Mouse (Mus musculus): ENCODE measurements around the gene Smyd3. TPM values are rescaled to one million over a fixed set of nuclear protein-coding genes. Genes with fewer than 3 reads are reported as not detected.

Smyd3 gene
- polyA plus RNA-seq, 1 experiment from 2014 or later, result 18.0 TPM

- H3K36me3 ChIP-seq, result no peaks in the 10 kb centered on the region
- no peak overlapping the region for H3K27ac ChIP-seq
- no peaks in the 10 kb centered on the region for H3K9me3 ChIP-seq
- 97% methylated on average over 5 of the region's 5 CpGs for WGBS
- DNase-seq (ENCODE audit: low spot score), result no peak
- 0 out of 2 replicates have a peak, but pooled peaks cover 4% of the 10 kb centered on the region for H3K27me3 ChIP-seq (ENCODE audit: insufficient read depth, poor library complexity, severe bottlenecking)
- H3K4me3 ChIP-seq, result no peak overlapping the region
- peaks cover 20% of the 10 kb centered on the region for H3K4me1 ChIP-seq (replicated peaks)
Measured at GRCm38 (mm10) chr1:179031581-179031980, 486.3 kb downstream of the Smyd3 start.

GRCm38 (mm10) chr1:179026614-179027013, 491.2 kb downstream of the Smyd3 start:
- no peak for DNase-seq (ENCODE audit: low spot score)
- Histone ChIP-seq H3K4me3 (no peak overlapping the region), H3K36me3 (no peaks in the 10 kb centered on the region), H3K27me3 (ENCODE audit: insufficient read depth, poor library complexity, severe bottlenecking) (no peaks in the 10 kb centered on the region), H3K27ac (no peak overlapping the region), H3K4me1 (replicated peaks) (peaks cover 5% of the 10 kb centered on the region; the same call in 1 of the 2 replicates), H3K9me3 (no peaks in the 10 kb centered on the region)
- WGBS, result 90% methylated on average over 4 of the region's 4 CpGs

GRCm38 (mm10) chr1:179025169-179025568, 492.7 kb downstream of the Smyd3 start:
- H3K4me1 ChIP-seq (replicated peaks), result peaks cover 5% of the 10 kb centered on the region; the same call in 1 of the 2 replicates
- H3K27ac ChIP-seq, result no peak overlapping the region
- no peaks in the 10 kb centered on the region for H3K36me3 ChIP-seq
- no peak for DNase-seq (ENCODE audit: low spot score)
- H3K27me3 ChIP-seq (ENCODE audit: insufficient read depth, poor library complexity, severe bottlenecking), result no peaks in the 10 kb centered on the region
- no peaks in the 10 kb centered on the region for H3K9me3 ChIP-seq
- 87% methylated on average over 4 of the region's 4 CpGs for WGBS
- no peak overlapping the region for H3K4me3 ChIP-seq

GRCm38 (mm10) chr1:179023486-179023885, 494.4 kb downstream of the Smyd3 start:
- no peaks in the 10 kb centered on the region for H3K27me3 ChIP-seq (ENCODE audit: insufficient read depth, poor library complexity, severe bottlenecking)
- no peak for DNase-seq (ENCODE audit: low spot score)
- no peaks in the 10 kb centered on the region for H3K9me3 ChIP-seq
- H3K36me3 ChIP-seq, result no peaks in the 10 kb centered on the region
- WGBS, result 73% methylated on average over 7 of the region's 7 CpGs
- H3K4me1 ChIP-seq (replicated peaks), result peaks cover 5% of the 10 kb centered on the region; the same call in 1 of the 2 replicates
- no peak overlapping the region for H3K27ac ChIP-seq
- H3K4me3 ChIP-seq, result no peak overlapping the region

- Histone ChIP-seq H3K4me3 (no peak overlapping the region), H3K27ac (no peak overlapping the region), H3K27me3 (ENCODE audit: insufficient read depth, poor library complexity, severe bottlenecking) (no peaks in the 10 kb centered on the region), H3K4me1 (replicated peaks) (no peaks in the 10 kb centered on the region), H3K9me3 (no peaks in the 10 kb centered on the region), H3K36me3 (no peaks in the 10 kb centered on the region)
- WGBS, result 95% methylated on average over 10 of the region's 10 CpGs
- no peak for DNase-seq (ENCODE audit: low spot score)
Measured at GRCm38 (mm10) chr1:179017428-179017827, 500.4 kb downstream of the Smyd3 start.

GRCm38 (mm10) chr1:179013021-179013420, 504.8 kb downstream of the Smyd3 start:
- Histone ChIP-seq H3K27ac (no peak overlapping the region), H3K4me1 (replicated peaks) (peaks cover 7% of the 10 kb centered on the region; the same call in 1 of the 2 replicates), H3K4me3 (no peak overlapping the region), H3K27me3 (ENCODE audit: insufficient read depth, poor library complexity, severe bottlenecking) (no peaks in the 10 kb centered on the region), H3K36me3 (no peaks in the 10 kb centered on the region), H3K9me3 (no peaks in the 10 kb centered on the region)
- no peak for DNase-seq (ENCODE audit: low spot score)

GRCm38 (mm10) chr1:179012273-179012672, 505.6 kb downstream of the Smyd3 start:
- no peaks in the 10 kb centered on the region for H3K9me3 ChIP-seq
- no peak overlapping the region for H3K4me3 ChIP-seq
- DNase-seq (ENCODE audit: low spot score), result no peak
- no peaks in the 10 kb centered on the region for H3K27me3 ChIP-seq (ENCODE audit: insufficient read depth, poor library complexity, severe bottlenecking)
- H3K4me1 ChIP-seq (replicated peaks), result peaks cover 10% of the 10 kb centered on the region; the same call in 1 of the 2 replicates
- H3K36me3 ChIP-seq, result no peaks in the 10 kb centered on the region
- no peak overlapping the region for H3K27ac ChIP-seq
- WGBS, result 94% methylated on average over 4 of the region's 4 CpGs

- no peak for DNase-seq (ENCODE audit: low spot score)
- Histone ChIP-seq H3K27ac (no peak overlapping the region), H3K36me3 (no peaks in the 10 kb centered on the region), H3K27me3 (ENCODE audit: insufficient read depth, poor library complexity, severe bottlenecking) (no peaks in the 10 kb centered on the region), H3K9me3 (no peaks in the 10 kb centered on the region), H3K4me3 (no peak overlapping the region), H3K4me1 (replicated peaks) (peaks cover 10% of the 10 kb centered on the region; the same call in 1 of the 2 replicates)
- 91% methylated on average over 3 of the region's 3 CpGs for WGBS
Measured at GRCm38 (mm10) chr1:179010756-179011155, 507.1 kb downstream of the Smyd3 start.

GRCm38 (mm10) chr1:179009911-179010310, 507.9 kb downstream of the Smyd3 start:
- H3K4me1 ChIP-seq (replicated peaks), result peaks cover 10% of the 10 kb centered on the region; the same call in 1 of the 2 replicates
- H3K27me3 ChIP-seq (ENCODE audit: insufficient read depth, poor library complexity, severe bottlenecking), result no peaks in the 10 kb centered on the region
- no peaks in the 10 kb centered on the region for H3K9me3 ChIP-seq
- H3K36me3 ChIP-seq, result no peaks in the 10 kb centered on the region
- H3K27ac ChIP-seq, result no peak overlapping the region
- 84% methylated on average over 3 of the region's 3 CpGs for WGBS
- DNase-seq (ENCODE audit: low spot score), result no peak
- H3K4me3 ChIP-seq, result no peak overlapping the region

- Histone ChIP-seq H3K9me3 (no peaks in the 10 kb centered on the region), H3K36me3 (no peaks in the 10 kb centered on the region), H3K4me3 (no peak overlapping the region), H3K27me3 (ENCODE audit: insufficient read depth, poor library complexity, severe bottlenecking) (no peaks in the 10 kb centered on the region), H3K4me1 (replicated peaks) (peaks cover 12% of the 10 kb centered on the region), H3K27ac (no peak overlapping the region)
- WGBS, result 81% methylated on average over 7 of the region's 7 CpGs
- DNase-seq (ENCODE audit: low spot score), result no peak
Measured at GRCm38 (mm10) chr1:179004133-179004866, 513.5 kb downstream of the Smyd3 start.

- Histone ChIP-seq H3K9me3 (no peaks in the 10 kb centered on the region), H3K27me3 (ENCODE audit: insufficient read depth, poor library complexity, severe bottlenecking) (no peaks in the 10 kb centered on the region), H3K4me3 (no peak overlapping the region), H3K4me1 (replicated peaks) (peaks cover 16% of the 10 kb centered on the region), H3K36me3 (no peaks in the 10 kb centered on the region), H3K27ac (no peak overlapping the region)
- 91% methylated on average over 5 of the region's 5 CpGs for WGBS
- DNase-seq (ENCODE audit: low spot score), result no peak
Measured at GRCm38 (mm10) chr1:179003406-179004132, 514.3 kb downstream of the Smyd3 start.

GRCm38 (mm10) chr1:178999876-179000528, 517.8 kb downstream of the Smyd3 start:
- H3K27me3 ChIP-seq (ENCODE audit: insufficient read depth, poor library complexity, severe bottlenecking), result no peaks in the 10 kb centered on the region
- no peak overlapping the region for H3K4me3 ChIP-seq
- no peak overlapping the region for H3K27ac ChIP-seq
- WGBS, result 61% methylated on average over 9 of the region's 9 CpGs
- no peak for DNase-seq (ENCODE audit: low spot score)
- no peaks in the 10 kb centered on the region for H3K36me3 ChIP-seq
- H3K4me1 ChIP-seq (replicated peaks), result peaks cover 42% of the 10 kb centered on the region
- no peaks in the 10 kb centered on the region for H3K9me3 ChIP-seq

- no peak for DNase-seq (ENCODE audit: low spot score)
- Histone ChIP-seq H3K27ac (no peak overlapping the region), H3K27me3 (ENCODE audit: insufficient read depth, poor library complexity, severe bottlenecking) (no peaks in the 10 kb centered on the region), H3K9me3 (no peaks in the 10 kb centered on the region), H3K4me3 (no peak overlapping the region), H3K4me1 (replicated peaks) (peaks cover 42% of the 10 kb centered on the region), H3K36me3 (no peaks in the 10 kb centered on the region)
- 36% methylated on average over 4 of the region's 4 CpGs for WGBS
Measured at GRCm38 (mm10) chr1:178997870-178998269, 520.0 kb downstream of the Smyd3 start.
